Mouse (Mus musculus): ENCODE results near the gene Amdhd2. TPM values are rescaled to one million over a fixed set of nuclear protein-coding genes. Genes with fewer than 3 reads are reported as not detected.

Amdhd2 gene
- polyA plus RNA-seq, 1 experiment = 25.3 TPM

DNA sequence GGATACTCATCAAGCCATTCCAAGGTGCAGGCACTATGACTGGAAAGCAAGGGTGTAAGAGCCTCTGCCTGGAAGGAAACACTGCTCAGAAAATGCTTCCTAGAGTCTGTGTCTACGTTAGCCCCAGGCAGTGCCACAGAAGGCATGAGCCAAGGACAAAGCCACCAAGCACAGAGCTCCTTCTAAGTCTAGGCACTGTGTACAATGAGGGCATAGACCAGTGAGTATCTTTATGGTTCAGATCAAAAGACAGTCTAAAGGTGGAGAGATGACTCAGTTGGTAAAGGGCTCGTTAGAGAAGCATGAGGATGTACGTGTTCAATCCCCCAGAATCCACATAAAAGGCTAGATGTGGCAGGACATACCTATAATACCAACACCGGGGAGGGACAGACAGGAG, 37.5 kb upstream of the Amdhd2 start:
- Histone ChIP-seq H3K27ac (ENCODE audit: insufficient read depth, low read length) (no peak overlapping the region), H3K36me3 (ENCODE audit: control insufficient read depth, insufficient read depth, low read length, poor library complexity, severe bottlenecking) (no peaks in the 10 kb centered on the region), H3K4me3 (ENCODE audit: low read depth, low read length) (no peak overlapping the region), H3K9ac (ENCODE audit: low read depth, poor library complexity, severe bottlenecking) (no peak overlapping the region), H3K4me1 (ENCODE audit: control insufficient read depth, insufficient read depth, low read length) (peaks cover 19% of the 10 kb centered on the region), H3K9me3 (replicated peaks; ENCODE audit: control insufficient read depth, insufficient read depth, low read length, poor library complexity, severe bottlenecking) (no peaks in the 10 kb centered on the region), H3K27me3 (ENCODE audit: control insufficient read depth, insufficient read depth, low read length, poor library complexity, severe bottlenecking) (no peaks in the 10 kb centered on the region)
- TF ChIP-seq EP300 (IDR thresholded peaks at IDR 0.05; ENCODE audit: insufficient read depth, low read depth, low read length) (no peak), CTCF (IDR thresholded peaks at IDR 0.05; ENCODE audit: low read depth, low read length) (no peak), POLR2A (IDR thresholded peaks at IDR 0.05; ENCODE audit: insufficient read depth, low read length) (no peak)

GRCm38 (mm10) chr17:24199741-24200140, 36.2 kb upstream of the Amdhd2 start:
- Histone ChIP-seq H3K36me3 (ENCODE audit: control insufficient read depth, insufficient read depth, low read length, poor library complexity, severe bottlenecking) (no peaks in the 10 kb centered on the region), H3K4me3 (ENCODE audit: low read depth, low read length) (no peak overlapping the region), H3K27ac (ENCODE audit: insufficient read depth, low read length) (no peak overlapping the region), H3K9me3 (replicated peaks; ENCODE audit: control insufficient read depth, insufficient read depth, low read length, poor library complexity, severe bottlenecking) (no peaks in the 10 kb centered on the region), H3K4me1 (ENCODE audit: control insufficient read depth, insufficient read depth, low read length) (peaks cover 19% of the 10 kb centered on the region), H3K9ac (ENCODE audit: low read depth, poor library complexity, severe bottlenecking) (no peak overlapping the region), H3K27me3 (ENCODE audit: control insufficient read depth, insufficient read depth, low read length, poor library complexity, severe bottlenecking) (no peaks in the 10 kb centered on the region)
- TF ChIP-seq POLR2A (IDR thresholded peaks at IDR 0.05; ENCODE audit: insufficient read depth, low read length) = no peak
- no peak for TF ChIP-seq CTCF (IDR thresholded peaks at IDR 0.05; ENCODE audit: low read depth, low read length)
- peak; percentile 84 for TF ChIP-seq EP300 (IDR thresholded peaks at IDR 0.05; ENCODE audit: insufficient read depth, low read depth, low read length)

DNA sequence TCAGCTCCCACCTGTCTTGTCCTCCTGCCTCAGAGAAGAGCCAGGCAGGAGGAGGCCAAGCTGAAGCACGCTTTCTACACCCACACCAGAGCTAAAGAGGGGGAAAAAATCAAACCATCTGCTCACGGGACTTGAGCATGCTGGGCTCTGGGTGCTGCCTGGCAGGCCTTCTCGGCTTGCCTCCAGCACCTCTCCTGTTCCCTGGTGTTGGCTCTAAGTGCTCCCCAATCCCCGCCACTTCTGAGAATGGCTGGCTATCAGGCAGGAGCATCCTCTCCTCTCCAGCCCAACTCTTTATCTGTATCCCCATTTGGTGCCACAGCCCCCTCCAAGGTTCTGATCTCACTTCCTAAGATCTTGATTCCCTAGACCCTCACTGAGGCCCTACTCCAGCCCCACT, 35.7 kb upstream of the Amdhd2 start:
- Histone ChIP-seq H3K4me3 (ENCODE audit: low read depth, low read length) (no peak overlapping the region), H3K27me3 (ENCODE audit: control insufficient read depth, insufficient read depth, low read length, poor library complexity, severe bottlenecking) (no peaks in the 10 kb centered on the region), H3K4me1 (ENCODE audit: control insufficient read depth, insufficient read depth, low read length) (peaks cover 19% of the 10 kb centered on the region), H3K27ac (ENCODE audit: insufficient read depth, low read length) (no peak overlapping the region), H3K9me3 (replicated peaks; ENCODE audit: control insufficient read depth, insufficient read depth, low read length, poor library complexity, severe bottlenecking) (no peaks in the 10 kb centered on the region), H3K36me3 (ENCODE audit: control insufficient read depth, insufficient read depth, low read length, poor library complexity, severe bottlenecking) (no peaks in the 10 kb centered on the region), H3K9ac (ENCODE audit: low read depth, poor library complexity, severe bottlenecking) (no peak overlapping the region)
- no peak for TF ChIP-seq POLR2A (IDR thresholded peaks at IDR 0.05; ENCODE audit: insufficient read depth, low read length)
- no peak for TF ChIP-seq EP300 (IDR thresholded peaks at IDR 0.05; ENCODE audit: insufficient read depth, low read depth, low read length)
- no peak for TF ChIP-seq CTCF (IDR thresholded peaks at IDR 0.05; ENCODE audit: low read depth, low read length)

GRCm38 (mm10) chr17:24197032-24197824, 33.7 kb upstream of the Amdhd2 start:
- Histone ChIP-seq H3K27me3 (ENCODE audit: control insufficient read depth, insufficient read depth, low read length, poor library complexity, severe bottlenecking) (no peaks in the 10 kb centered on the region), H3K27ac (ENCODE audit: insufficient read depth, low read length) (no peak overlapping the region), H3K4me1 (ENCODE audit: control insufficient read depth, insufficient read depth, low read length) (peaks cover 19% of the 10 kb centered on the region), H3K36me3 (ENCODE audit: control insufficient read depth, insufficient read depth, low read length, poor library complexity, severe bottlenecking) (no peaks in the 10 kb centered on the region), H3K9me3 (replicated peaks; ENCODE audit: control insufficient read depth, insufficient read depth, low read length, poor library complexity, severe bottlenecking) (no peaks in the 10 kb centered on the region), H3K9ac (ENCODE audit: low read depth, poor library complexity, severe bottlenecking) (no peak overlapping the region), H3K4me3 (ENCODE audit: low read depth, low read length) (no peak overlapping the region)
- TF ChIP-seq POLR2A (IDR thresholded peaks at IDR 0.05; ENCODE audit: insufficient read depth, low read length) = no peak
- TF ChIP-seq EP300 (IDR thresholded peaks at IDR 0.05; ENCODE audit: insufficient read depth, low read depth, low read length) = no peak
- TF ChIP-seq CTCF (IDR thresholded peaks at IDR 0.05; ENCODE audit: low read depth, low read length) = no peak

- no peak overlapping the region for H3K4me3 ChIP-seq (ENCODE audit: low read depth, low read length)
- no peaks in the 10 kb centered on the region for H3K36me3 ChIP-seq (ENCODE audit: control insufficient read depth, insufficient read depth, low read length, poor library complexity, severe bottlenecking)
- H3K27ac ChIP-seq (ENCODE audit: insufficient read depth, low read length) = no peak overlapping the region
- TF ChIP-seq POLR2A (IDR thresholded peaks at IDR 0.05; ENCODE audit: insufficient read depth, low read length) (no peak), CTCF (IDR thresholded peaks at IDR 0.05; ENCODE audit: low read depth, low read length) (peak; percentile 7), EP300 (IDR thresholded peaks at IDR 0.05; ENCODE audit: insufficient read depth, low read depth, low read length) (no peak)
- H3K9me3 ChIP-seq (replicated peaks; ENCODE audit: control insufficient read depth, insufficient read depth, low read length, poor library complexity, severe bottlenecking) = no peaks in the 10 kb centered on the region
- peaks cover 21% of the 10 kb centered on the region for H3K4me1 ChIP-seq (ENCODE audit: control insufficient read depth, insufficient read depth, low read length)
- no peak overlapping the region for H3K9ac ChIP-seq (ENCODE audit: low read depth, poor library complexity, severe bottlenecking)
- H3K27me3 ChIP-seq (ENCODE audit: control insufficient read depth, insufficient read depth, low read length, poor library complexity, severe bottlenecking) = no peaks in the 10 kb centered on the region
Observed at GRCm38 (mm10) chr17:24195349-24195748, 31.8 kb upstream of the Amdhd2 start.

- H3K4me3 ChIP-seq (ENCODE audit: low read depth, low read length) = no peak overlapping the region
- no peak for TF ChIP-seq POLR2A (IDR thresholded peaks at IDR 0.05; ENCODE audit: insufficient read depth, low read length)
- no peak for TF ChIP-seq EP300 (IDR thresholded peaks at IDR 0.05; ENCODE audit: insufficient read depth, low read depth, low read length)
- no peak for TF ChIP-seq CTCF (IDR thresholded peaks at IDR 0.05; ENCODE audit: low read depth, low read length)
Observed at GRCm38 (mm10) chr17:24193769-24194168, 30.2 kb upstream of the Amdhd2 start.

More at GRCm38 (mm10) chr17:24193769-24194168, 30.2 kb upstream of the Amdhd2 start:
- Histone ChIP-seq H3K9me3 (replicated peaks; ENCODE audit: control insufficient read depth, insufficient read depth, low read length, poor library complexity, severe bottlenecking) (no peaks in the 10 kb centered on the region), H3K27ac (ENCODE audit: insufficient read depth, low read length) (no peak overlapping the region), H3K4me1 (ENCODE audit: control insufficient read depth, insufficient read depth, low read length) (peaks cover 15% of the 10 kb centered on the region), H3K36me3 (ENCODE audit: control insufficient read depth, insufficient read depth, low read length, poor library complexity, severe bottlenecking) (no peaks in the 10 kb centered on the region), H3K9ac (ENCODE audit: low read depth, poor library complexity, severe bottlenecking) (no peak overlapping the region), H3K27me3 (ENCODE audit: control insufficient read depth, insufficient read depth, low read length, poor library complexity, severe bottlenecking) (no peaks in the 10 kb centered on the region)

Measured in ES-Bruce4 (cell line).